Mouse (Mus musculus) bone marrow, adult 2 months (tissue): ENCODE results near the gene Nectin4.

ENCODE experiments used
- CTCF ChIP-seq: fragments of 200-500 bp; IDR thresholded peaks from 2 replicates; pipeline ENCODE4 v1.5.1; 2011; ENCODE audit warnings: low read length, control low read depth; ENCODE audit not compliant: control insufficient read depth, insufficient read depth
- POLR2A ChIP-seq: fragments of 200-500 bp; IDR thresholded peaks from 2 replicates; pipeline ENCODE4 v1.6.1; 2011; ENCODE audit warnings: low read depth, mild to moderate bottlenecking, control low read depth, low read length, borderline replicate concordance; ENCODE audit not compliant: control insufficient read depth

- TF ChIP-seq CTCF (no peak), POLR2A (no peak)
These were observed 41.6 kb downstream of the Nectin4 start for GRCm38 (mm10) chr1:171411492-171411941.
